Mouse (Mus musculus) midbrain, embryonic 11.5 days (tissue): ENCODE results near the gene E330017A01Rik. TPM values are rescaled to one million over a fixed set of nuclear protein-coding genes. Genes with fewer than 3 reads are reported as not detected.

Source experiments
- ATAC-seq: fragments of 200-750 bp; cut with Nextera tagmentation; 2 replicates; pipeline ENCODE4 v1.8.0; 2017; ENCODE audit warnings: moderate TSS enrichment, moderate library complexity; ENCODE audit not compliant: low FRiP score
- DNase-seq: peaks from one replicate; pipeline ENCODE4 v3.0.0; 2015; ENCODE audit warnings: low spot score; ENCODE audit errors: missing footprints
- H3K27ac ChIP-seq: fragments of 300-500 bp; sonication (generic); 2 replicates; pipeline ENCODE4 v1.5.1; 2014; ENCODE audit warnings: low read depth, low read length
- H3K27me3 ChIP-seq: fragments of 300-500 bp; sonication (generic); 2 replicates; pipeline ENCODE4 v1.6.1; 2014; ENCODE audit warnings: mild to moderate bottlenecking, low read length, moderate library complexity, mixed read lengths; ENCODE audit not compliant: control insufficient read depth, insufficient read depth
- H3K36me3 ChIP-seq: fragments of 300-500 bp; sonication (generic); 2 replicates; pipeline ENCODE4 v1.6.1; 2014; ENCODE audit warnings: mild to moderate bottlenecking, low read length, moderate library complexity, mixed read lengths; ENCODE audit not compliant: control insufficient read depth, insufficient read depth
- H3K4me1 ChIP-seq: fragments of 300-500 bp; sonication (generic); 2 replicates; pipeline ENCODE4 v1.6.1; 2014; ENCODE audit warnings: low read length; ENCODE audit not compliant: control insufficient read depth, insufficient read depth
- H3K4me2 ChIP-seq: fragments of 300-500 bp; sonication (generic); 2 replicates; pipeline ENCODE4 v1.6.1; 2014; ENCODE audit warnings: mild to moderate bottlenecking, moderate library complexity
- H3K4me3 ChIP-seq: fragments of 300-500 bp; sonication (generic); 2 replicates; pipeline ENCODE4 v1.5.1; 2014; ENCODE audit warnings: low read depth, low read length
- H3K9ac ChIP-seq: fragments of 300-500 bp; sonication (generic); 2 replicates; pipeline ENCODE4 v1.6.1; 2014; ENCODE audit warnings: low read length
- H3K9me3 ChIP-seq: fragments of 300-500 bp; sonication (generic); 2 replicates; pipeline ENCODE4 v1.6.1; 2016; ENCODE audit warnings: low read length; ENCODE audit not compliant: control insufficient read depth
- WGBS: fragments of 180-500 bp; shearing (Covaris S2); extraction: QIAGEN DNeasy Blood & Tissue Kit; methylation state at CpG from one replicate; pipeline ENCODE4 v1.1.7; 2014; 5-methylcytosine and 5-hydroxymethylcytosine counted together
- polyA plus RNA-seq: library from polyadenylated mRNA; unstranded; fragments of >200 nt; fragmentation: Nextera tagmentation; extraction: Ambion mirVana; gene quantifications from 2 replicates; pipeline ENCODE4 v1.2.1, GENCODE M21; 2014

The E330017A01Rik gene
- polyA plus RNA-seq, 1 experiment from 2014 or later, result not detected

- no peak overlapping the region for H3K4me2 ChIP-seq
- peak; percentile 19 for DNase-seq
- no peak overlapping the region for H3K9ac ChIP-seq
- no peak overlapping the region for H3K4me3 ChIP-seq
- no peaks in the 10 kb centered on the region for H3K36me3 ChIP-seq
- no peaks in the 10 kb centered on the region for H3K4me1 ChIP-seq
- H3K9me3 ChIP-seq, result no peaks in the 10 kb centered on the region
- no peak overlapping the region for H3K27ac ChIP-seq
- no peaks in the 10 kb centered on the region for H3K27me3 ChIP-seq
- WGBS, result 96% methylated on average over 10 of the region's 10 CpGs
- ATAC-seq, result no peak
Measured at GRCm38 (mm10) chr16:58649979-58650378, 11.4 kb upstream of the E330017A01Rik start.

DNA sequence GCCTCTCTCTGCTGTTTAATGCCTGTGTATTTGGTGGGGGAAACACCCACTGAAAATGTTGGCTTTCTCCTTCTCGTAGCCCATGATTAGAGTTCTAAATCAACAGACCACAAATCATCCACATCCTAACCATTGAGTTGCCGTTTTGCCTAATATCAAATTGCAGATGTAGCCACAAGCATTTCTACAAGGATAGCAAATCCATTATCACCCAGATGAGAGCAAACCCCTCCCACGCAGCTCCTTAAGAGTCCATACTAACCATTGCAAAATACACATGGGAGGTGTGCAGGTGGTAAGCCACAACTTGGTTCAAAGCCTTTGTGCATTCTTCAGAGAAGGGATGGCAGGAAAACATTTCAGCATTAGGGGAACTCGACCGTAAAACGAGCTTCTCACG is 523 bp downstream of the E330017A01Rik start:
- WGBS, result 85% methylated on average over 7 of the region's 7 CpGs
- no peaks in the 10 kb centered on the region for H3K9me3 ChIP-seq
- ATAC-seq (no peak), DNase-seq (no peak)
- no peak overlapping the region for H3K9ac ChIP-seq
- H3K4me3 ChIP-seq, result no peak overlapping the region
- H3K36me3 ChIP-seq, result no peaks in the 10 kb centered on the region
- no peak overlapping the region for H3K4me2 ChIP-seq
- no peaks in the 10 kb centered on the region for H3K27me3 ChIP-seq
- no peaks in the 10 kb centered on the region for H3K4me1 ChIP-seq
- H3K27ac ChIP-seq, result no peak overlapping the region

GRCm38 (mm10) chr16:58637448-58637847 is 1.1 kb downstream of the E330017A01Rik start:
- ATAC-seq (no peak), DNase-seq (no peak)
- H3K9me3 ChIP-seq, result no peaks in the 10 kb centered on the region
- H3K4me1 ChIP-seq, result no peaks in the 10 kb centered on the region
- H3K27me3 ChIP-seq, result no peaks in the 10 kb centered on the region
- H3K4me2 ChIP-seq, result no peak overlapping the region
- no peak overlapping the region for H3K4me3 ChIP-seq
- no peaks in the 10 kb centered on the region for H3K36me3 ChIP-seq
- 87% methylated on average over 4 of the region's 4 CpGs for WGBS
- no peak overlapping the region for H3K9ac ChIP-seq
- no peak overlapping the region for H3K27ac ChIP-seq

GRCm38 (mm10) chr16:58635866-58636265 is 2.7 kb downstream of the E330017A01Rik start:
- Histone ChIP-seq H3K36me3 (no peaks in the 10 kb centered on the region), H3K4me1 (no peaks in the 10 kb centered on the region), H3K4me2 (no peak overlapping the region), H3K27ac (no peak overlapping the region), H3K4me3 (no peak overlapping the region), H3K27me3 (no peaks in the 10 kb centered on the region), H3K9me3 (no peaks in the 10 kb centered on the region), H3K9ac (no peak overlapping the region)
- no peak for DNase-seq
- no peak for ATAC-seq
- WGBS, result 74% methylated on average over 2 of the region's 2 CpGs

GRCm38 (mm10) chr16:58629736-58630135 is 8.8 kb downstream of the E330017A01Rik start:
- Histone ChIP-seq H3K36me3 (no peaks in the 10 kb centered on the region), H3K27ac (no peak overlapping the region), H3K4me3 (no peak overlapping the region), H3K4me2 (no peak overlapping the region), H3K4me1 (no peaks in the 10 kb centered on the region), H3K27me3 (no peaks in the 10 kb centered on the region), H3K9me3 (no peaks in the 10 kb centered on the region), H3K9ac (no peak overlapping the region)
- no peak for DNase-seq
- ATAC-seq, result no peak
- 58% methylated on average over 2 of the region's 2 CpGs for WGBS

GRCm38 (mm10) chr16:58628968-58629367 is 9.6 kb downstream of the E330017A01Rik start:
- H3K9me3 ChIP-seq, result no peaks in the 10 kb centered on the region
- H3K4me2 ChIP-seq, result no peak overlapping the region
- no peaks in the 10 kb centered on the region for H3K27me3 ChIP-seq
- H3K27ac ChIP-seq, result no peak overlapping the region
- ATAC-seq, result no peak
- H3K9ac ChIP-seq, result no peak overlapping the region
- H3K36me3 ChIP-seq, result no peaks in the 10 kb centered on the region
- H3K4me3 ChIP-seq, result no peak overlapping the region
- DNase-seq, result no peak
- 94% methylated on average over 5 of the region's 5 CpGs for WGBS
- no peaks in the 10 kb centered on the region for H3K4me1 ChIP-seq

- H3K4me1 ChIP-seq, result no peaks in the 10 kb centered on the region
- WGBS, result 100% methylated on average over 2 of the region's 2 CpGs
- no peak overlapping the region for H3K9ac ChIP-seq
- DNase-seq (no peak), ATAC-seq (no peak)
- H3K27ac ChIP-seq, result no peak overlapping the region
- H3K9me3 ChIP-seq, result no peaks in the 10 kb centered on the region
- no peaks in the 10 kb centered on the region for H3K27me3 ChIP-seq
- H3K36me3 ChIP-seq, result no peaks in the 10 kb centered on the region
- no peak overlapping the region for H3K4me2 ChIP-seq
- H3K4me3 ChIP-seq, result no peak overlapping the region
Measured at GRCm38 (mm10) chr16:58628336-58628680, 10.2 kb downstream of the E330017A01Rik start.

- DNase-seq (no peak), ATAC-seq (no peak)
- no peak overlapping the region for H3K4me2 ChIP-seq
- no peaks in the 10 kb centered on the region for H3K27me3 ChIP-seq
- H3K27ac ChIP-seq, result no peak overlapping the region
- WGBS, result 86% methylated on average over 4 of the region's 4 CpGs
- H3K9ac ChIP-seq, result no peak overlapping the region
- no peaks in the 10 kb centered on the region for H3K9me3 ChIP-seq
- no peak overlapping the region for H3K4me3 ChIP-seq
- H3K4me1 ChIP-seq, result no peaks in the 10 kb centered on the region
- H3K36me3 ChIP-seq, result no peaks in the 10 kb centered on the region
Measured at GRCm38 (mm10) chr16:58627597-58628335, 10.8 kb downstream of the E330017A01Rik start.

GRCm38 (mm10) chr16:58623944-58624343 is 14.6 kb downstream of the E330017A01Rik start:
- DNase-seq, result no peak
- Histone ChIP-seq H3K27me3 (no peaks in the 10 kb centered on the region), H3K36me3 (no peaks in the 10 kb centered on the region), H3K9me3 (no peaks in the 10 kb centered on the region), H3K4me2 (no peak overlapping the region), H3K27ac (no peak overlapping the region), H3K9ac (no peak overlapping the region), H3K4me1 (no peaks in the 10 kb centered on the region), H3K4me3 (no peak overlapping the region)
- WGBS, result 87% methylated on average over 6 of the region's 6 CpGs
- 0 out of 2 replicates have a peak, but pooled peaks have one; percentile 33 for ATAC-seq
